Mouse (Mus musculus): ENCODE data around the gene F8a. TPM values are rescaled to one million over a fixed set of nuclear protein-coding genes. Genes with fewer than 3 reads are reported as not detected.
"Not testable (repeated sequence)": the region's sequence is repeated elsewhere in the genome, so short reads cannot be mapped to it uniquely, and the experiment has no call there.

F8a gene
- total and polyA plus RNA-seq, 3 experiments: 4.9 to 5.0 (median 4.9) TPM

DNA sequence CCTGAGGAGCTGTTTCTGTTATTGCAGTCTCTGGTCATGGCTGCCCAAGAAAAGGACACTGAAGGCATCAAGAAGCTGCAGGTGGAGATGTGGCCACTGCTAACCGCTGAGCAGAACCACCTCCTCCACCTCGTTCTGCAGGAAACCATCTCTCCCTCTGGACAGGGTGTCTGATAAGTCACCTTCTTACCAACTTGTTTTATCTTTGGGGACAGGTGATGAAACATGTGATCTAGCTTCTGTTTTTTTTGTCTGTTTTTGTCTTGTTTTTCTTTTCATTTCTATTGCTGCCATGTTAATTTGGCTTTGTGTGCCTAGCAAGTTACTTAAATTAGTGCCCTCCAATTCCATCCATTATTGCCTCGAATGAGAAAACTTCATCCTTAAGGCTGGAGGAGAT lies 1.2 kb downstream of the F8a start:
- no peaks in the 10 kb centered on the region for H3K79me2 ChIP-seq (replicated peaks; ENCODE audit: control insufficient read depth, extremely low read depth, insufficient read depth, poor library complexity, severe bottlenecking)

DNA sequence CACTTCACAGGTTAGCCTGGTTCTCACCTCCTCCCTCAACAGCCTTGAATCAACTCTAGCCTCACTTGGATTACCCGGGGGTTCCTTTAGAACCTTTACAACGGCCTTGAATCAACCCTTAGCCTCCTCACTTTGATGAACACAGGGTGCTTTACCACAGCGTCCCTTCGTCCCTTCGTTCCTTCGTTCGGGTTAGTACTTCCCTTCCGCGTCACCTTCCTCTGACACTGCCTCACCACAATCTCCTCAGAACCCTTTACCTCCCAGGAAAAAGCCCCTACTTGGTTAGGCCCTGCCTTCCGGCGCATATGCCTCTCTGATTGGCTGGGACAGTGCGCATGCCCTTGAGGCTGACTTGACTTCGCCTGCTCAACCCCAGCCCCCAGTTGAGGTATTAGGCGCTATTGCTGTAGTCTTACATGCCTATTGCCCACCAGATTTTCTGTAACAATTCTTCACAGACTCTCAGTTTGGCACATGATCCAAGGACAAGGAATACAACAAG lies 14.8 kb downstream of the F8a start, which contains the start of gene Xlr4c:
Xlr4c (minus strand) TSS at position 310 of the 505 bp plus-strand sequence.
- TF ChIP-seq NRF1 (IDR thresholded peaks at IDR 0.05; ENCODE audit: low read depth, low read length) (peak; percentile 58), POLR2A (IDR thresholded peaks at IDR 0.05; ENCODE audit: low read depth, low read length) (peak; percentile 38)
- not testable (repeated sequence) for DNase-seq (ENCODE audit: extremely low read depth)

More for the DNA sequence above, 1.2 kb downstream of the F8a start:
- no peaks in the 10 kb centered on the region for H3K27me3 ChIP-seq (replicated peaks)
- TF ChIP-seq USF1 (IDR thresholded peaks at IDR 0.05; ENCODE audit: low read depth, low read length) (no peak), UBTF (IDR thresholded peaks at IDR 0.05; ENCODE audit: low read depth, low read length) (no peak), RAD21 (IDR thresholded peaks at IDR 0.05; ENCODE audit: low read depth, low read length) (no peak), TBP (conservative IDR thresholded peaks at IDR 0.05; ENCODE audit: low read depth, low read length) (no peak), EP300 (IDR thresholded peaks at IDR 0.05; ENCODE audit: low read length) (no peak), ZC3H11A (IDR thresholded peaks at IDR 0.05; ENCODE audit: low read depth, low read length) (no peak), ZMIZ1 (IDR thresholded peaks at IDR 0.05; ENCODE audit: low read depth, low read length) (no peak), KAT2A (IDR thresholded peaks at IDR 0.05; ENCODE audit: insufficient replicate concordance, low read length) (no peak), SMC3 (IDR thresholded peaks at IDR 0.05; ENCODE audit: low read depth, low read length) (no peak), MAFK (IDR thresholded peaks at IDR 0.05; ENCODE audit: insufficient replicate concordance, low read length) (no peak), GABPA (IDR thresholded peaks at IDR 0.05; ENCODE audit: insufficient replicate concordance, low read depth, low read length) (no peak), ZKSCAN1 (IDR thresholded peaks at IDR 0.05; ENCODE audit: borderline replicate concordance, low read depth, low read length) (no peak), USF2 (conservative IDR thresholded peaks at IDR 0.05; ENCODE audit: low read depth, low read length) (no peak), CTCF (conservative IDR thresholded peaks at IDR 0.05 in 1 of 2, IDR thresholded peaks at IDR 0.05 in 1 of 2; ENCODE audit: low read depth in 2 of 2, low read length in 2 of 2) (no peak), MXI1 (IDR thresholded peaks at IDR 0.05; ENCODE audit: low read depth, low read length) (no peak), JUND (conservative IDR thresholded peaks at IDR 0.05; ENCODE audit: low read depth, low read length) (no peak), E2F4 (IDR thresholded peaks at IDR 0.05; ENCODE audit: insufficient replicate concordance, low read depth, low read length) (no peak)
- in situ Hi-C loops (cut with MboI; ENCODE audit: low pct_ligation_motif_present, low pct_unique_long_range_greater_than_20kb, low sequenced_read_pairs): loop anchor here (25.0 kb wide), 1 partner anchor 183 kb away; the partner anchor contains the start of gene Zfp92
- H3K36me3 ChIP-seq (replicated peaks in 1 of 2; ENCODE audit: control insufficient read depth in 1 of 2, insufficient read depth in 1 of 2, low read length in 1 of 2): no peaks in the 10 kb centered on the region
- H3K27ac ChIP-seq (ENCODE audit: insufficient read depth, low read depth): no peak overlapping the region
- H3K4me3 ChIP-seq (replicated peaks in 1 of 3; ENCODE audit: low read depth in 2 of 3, low read length in 2 of 3, poor library complexity in 1 of 3): peak overlapping the region; percentile 48 to 87 (median 70)
- peak overlapping the region; percentile 87 for H3K4me2 ChIP-seq (ENCODE audit: insufficient read depth, low read depth, poor library complexity, severe bottlenecking)
- no peaks in the 10 kb centered on the region for H3K4me1 ChIP-seq (ENCODE audit: control insufficient read depth in 1 of 2, insufficient read depth in 2 of 2)
- DNase-seq (ENCODE audit: extremely low read depth): no peak
- dilution Hi-C loops (cut with MboI; ENCODE audit: extremely low pct_ligation_motif_present, extremely low pct_unique_long_range_greater_than_20kb, low sequenced_read_pairs): no loop called here
- peak overlapping the region; percentile 68 for H3K9ac ChIP-seq (ENCODE audit: insufficient read depth, low read depth)
- H3K9me3 ChIP-seq (replicated peaks; ENCODE audit: low read length): no peaks in the 10 kb centered on the region

DNA sequence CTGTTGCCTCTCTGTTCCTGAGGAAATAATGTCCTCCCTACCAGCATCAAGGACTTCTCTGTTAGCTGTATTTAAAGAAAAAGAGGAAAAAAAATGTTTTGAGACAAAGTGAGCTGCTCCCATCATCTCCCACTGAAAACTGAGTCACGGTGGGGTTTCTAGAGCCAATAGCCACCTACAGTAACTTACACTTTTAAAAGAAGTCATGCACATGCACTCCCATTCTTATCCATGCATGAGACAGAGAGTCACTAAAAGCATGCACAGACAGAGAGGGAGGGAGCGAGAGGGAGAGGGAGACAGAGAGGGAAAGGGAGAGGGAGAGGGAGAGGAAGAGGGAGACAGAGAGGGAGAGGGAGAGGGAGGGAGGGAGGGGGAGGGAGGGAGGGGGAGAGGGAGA lies 34.3 kb downstream of the F8a start:
- H3K27ac ChIP-seq (ENCODE audit: insufficient read depth, low read depth); H3K79me2 ChIP-seq (replicated peaks; ENCODE audit: control insufficient read depth, extremely low read depth, insufficient read depth, poor library complexity, severe bottlenecking); DNase-seq (ENCODE audit: extremely low read depth); in situ Hi-C loops (cut with MboI; ENCODE audit: low pct_ligation_motif_present, low pct_unique_long_range_greater_than_20kb, low sequenced_read_pairs); H3K4me3 ChIP-seq (replicated peaks in 1 of 3; ENCODE audit: low read depth in 2 of 3, low read length in 2 of 3, poor library complexity in 1 of 3); H3K4me1 ChIP-seq (ENCODE audit: control insufficient read depth in 1 of 2, insufficient read depth in 2 of 2); H3K27me3 ChIP-seq (replicated peaks); dilution Hi-C loops (cut with MboI; ENCODE audit: extremely low pct_ligation_motif_present, extremely low pct_unique_long_range_greater_than_20kb, low sequenced_read_pairs); H3K4me2 ChIP-seq (ENCODE audit: insufficient read depth, low read depth, poor library complexity, severe bottlenecking); H3K9me3 ChIP-seq (replicated peaks; ENCODE audit: low read length); H3K9ac ChIP-seq (ENCODE audit: insufficient read depth, low read depth); H3K36me3 ChIP-seq (replicated peaks in 1 of 2; ENCODE audit: control insufficient read depth in 1 of 2, insufficient read depth in 1 of 2, low read length in 1 of 2): not testable (repeated sequence)

More for the DNA sequence above, 14.8 kb downstream of the F8a start, which contains the start of gene Xlr4c:
- H3K79me2 ChIP-seq (replicated peaks; ENCODE audit: control insufficient read depth, extremely low read depth, insufficient read depth, poor library complexity, severe bottlenecking); H3K4me1 ChIP-seq (ENCODE audit: control insufficient read depth in 1 of 2, insufficient read depth in 2 of 2); H3K36me3 ChIP-seq (replicated peaks in 1 of 2; ENCODE audit: control insufficient read depth in 1 of 2, insufficient read depth in 1 of 2, low read length in 1 of 2); H3K27ac ChIP-seq (ENCODE audit: insufficient read depth, low read depth); H3K9me3 ChIP-seq (replicated peaks; ENCODE audit: low read length); H3K27me3 ChIP-seq (replicated peaks); dilution Hi-C loops (cut with MboI; ENCODE audit: extremely low pct_ligation_motif_present, extremely low pct_unique_long_range_greater_than_20kb, low sequenced_read_pairs): not testable (repeated sequence)
- in situ Hi-C loops (cut with MboI; ENCODE audit: low pct_ligation_motif_present, low pct_unique_long_range_greater_than_20kb, low sequenced_read_pairs): loop anchor here (25.0 kb wide), 1 partner anchor 169 kb away; the partner anchor contains the start of gene Zfp92
- H3K4me2 ChIP-seq (ENCODE audit: insufficient read depth, low read depth, poor library complexity, severe bottlenecking): peak within 1 kb of the TSS; percentile 4; the same call in 1 of the 2 replicates
- peak within 1 kb of the TSS; percentile 38 to 61 (median 40) for H3K4me3 ChIP-seq (replicated peaks in 1 of 3; ENCODE audit: low read depth in 2 of 3, low read length in 2 of 3, poor library complexity in 1 of 3)
- H3K9ac ChIP-seq (ENCODE audit: insufficient read depth, low read depth): peak within 1 kb of the TSS; percentile 33; the same call in 1 of the 2 replicates
